Mouse (Mus musculus): ENCODE measurements at regions not wholly inside any gene's neighbourhood (a gene's known extent, or its start where the extent isn't known, plus 50 kb on each side); places are given as distances from the start of the nearest gene placed in this dataset.
A peak's percentile ranks its signal among the peaks of the same experiment; 100 is the strongest.

DNA sequence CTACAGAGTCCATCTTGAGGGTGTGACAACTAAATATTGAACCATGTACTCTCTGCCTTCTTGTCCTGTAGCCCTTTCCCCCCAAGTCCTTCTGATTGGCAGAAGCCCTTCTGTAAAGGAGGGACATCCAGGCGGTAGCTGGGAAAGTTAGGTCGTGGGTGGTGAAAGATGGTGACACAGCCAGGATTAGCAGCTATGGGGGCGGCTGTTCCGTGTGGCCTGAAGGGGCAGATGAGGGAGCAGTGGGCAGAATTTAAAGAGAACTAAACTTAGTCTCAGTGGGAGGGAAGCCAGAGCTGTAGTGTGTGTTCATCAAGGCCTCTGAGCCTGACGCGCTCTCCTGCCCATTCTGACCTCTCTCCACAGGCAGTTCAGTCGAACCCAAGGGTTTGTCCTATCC, 450.6 kb downstream of the Vrk1 start:
- Histone ChIP-seq H3K4me2 (ENCODE audit: low read depth, severe bottlenecking) (no peak overlapping the region), H3K9ac (ENCODE audit: low read length) (no peak overlapping the region), H3K4me1 (ENCODE audit: control insufficient read depth, insufficient read depth, low read length) (no peaks in the 10 kb centered on the region), H3K9me3 (ENCODE audit: control insufficient read depth, low read length) (no peaks in the 10 kb centered on the region), H3K27ac (replicated peaks; ENCODE audit: low read depth, low read length) (no peak overlapping the region), H3K27me3 (ENCODE audit: control insufficient read depth, insufficient read depth, low read length) (no peaks in the 10 kb centered on the region), H3K36me3 (ENCODE audit: control insufficient read depth, insufficient read depth, low read length) (no peaks in the 10 kb centered on the region), H3K4me3 (ENCODE audit: low read depth, low read length) (no peak overlapping the region)
- 77% methylated on average over 7 of the region's 7 CpGs for WGBS
- ATAC-seq (ENCODE audit: insufficient number of reproducible peaks, low FRiP score, low TSS enrichment, low read depth) = no peak
- DNase-seq (ENCODE audit: low spot score) = no peak

- Histone ChIP-seq H3K27ac (replicated peaks; ENCODE audit: low read depth, low read length) (no peak overlapping the region), H3K4me1 (ENCODE audit: control insufficient read depth, insufficient read depth, low read length) (no peaks in the 10 kb centered on the region), H3K27me3 (ENCODE audit: control insufficient read depth, insufficient read depth, low read length) (no peaks in the 10 kb centered on the region), H3K4me2 (ENCODE audit: low read depth, severe bottlenecking) (no peak overlapping the region), H3K36me3 (ENCODE audit: control insufficient read depth, insufficient read depth, low read length) (no peaks in the 10 kb centered on the region), H3K9ac (ENCODE audit: low read length) (no peak overlapping the region), H3K9me3 (ENCODE audit: control insufficient read depth, low read length) (no peaks in the 10 kb centered on the region), H3K4me3 (ENCODE audit: low read depth, low read length) (no peak overlapping the region)
- WGBS = 42% methylated on average over 3 of the region's 3 CpGs
- ATAC-seq (ENCODE audit: insufficient number of reproducible peaks, low FRiP score, low TSS enrichment, low read depth) (no peak), DNase-seq (ENCODE audit: low spot score) (no peak)
Observed at GRCm38 (mm10) chr12:106462281-106462680, 452.3 kb downstream of the Vrk1 start.

- H3K4me2 ChIP-seq (ENCODE audit: low read depth, severe bottlenecking) = no peak overlapping the region
- ATAC-seq (ENCODE audit: insufficient number of reproducible peaks, low FRiP score, low TSS enrichment, low read depth) = no peak
Observed at GRCm38 (mm10) chr12:106464701-106465100, 454.7 kb downstream of the Vrk1 start.

DNA sequence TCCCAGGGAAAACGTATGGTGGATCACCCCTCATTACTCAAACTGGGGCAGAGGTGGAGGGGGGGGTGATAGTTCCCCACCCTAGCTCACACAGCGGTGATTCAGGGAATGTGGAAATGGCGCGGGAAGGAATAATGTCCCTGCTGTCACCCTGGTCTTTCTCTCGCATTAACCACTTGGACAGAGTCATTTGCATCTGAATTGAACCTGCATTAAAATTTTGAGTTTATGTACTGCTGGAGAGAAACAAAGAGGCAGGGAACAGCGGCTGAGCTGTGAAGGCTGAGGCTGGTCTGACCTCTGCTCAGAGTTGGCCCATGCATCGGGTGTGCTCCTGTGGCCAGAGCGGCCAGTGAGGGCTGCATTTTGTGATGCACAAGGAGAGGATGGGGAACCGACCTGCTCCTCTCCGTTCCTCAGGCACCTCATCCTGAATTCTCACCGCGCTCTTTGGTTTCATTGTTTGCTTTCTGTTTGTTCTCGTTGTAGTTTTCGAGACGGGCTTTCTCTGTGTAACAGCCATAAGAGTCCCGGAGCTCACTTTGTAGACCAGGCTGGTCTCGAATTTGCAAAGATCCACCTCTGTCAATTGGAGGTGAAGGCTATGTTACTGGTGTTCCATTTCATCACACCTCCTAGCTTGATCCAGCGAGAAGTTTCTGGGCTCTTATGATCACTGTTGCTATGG, 458.3 kb downstream of the Vrk1 start:
- H3K9ac ChIP-seq (ENCODE audit: low read length) = no peak overlapping the region
- no peaks in the 10 kb centered on the region for H3K9me3 ChIP-seq (ENCODE audit: control insufficient read depth, low read length)
- H3K4me2 ChIP-seq (ENCODE audit: low read depth, severe bottlenecking) = no peak overlapping the region
- no peaks in the 10 kb centered on the region for H3K36me3 ChIP-seq (ENCODE audit: control insufficient read depth, insufficient read depth, low read length)
- no peak overlapping the region for H3K4me3 ChIP-seq (ENCODE audit: low read depth, low read length)
- H3K27me3 ChIP-seq (ENCODE audit: control insufficient read depth, insufficient read depth, low read length) = no peaks in the 10 kb centered on the region
- no peak for DNase-seq (ENCODE audit: low spot score)
- H3K27ac ChIP-seq (replicated peaks; ENCODE audit: low read depth, low read length) = no peak overlapping the region
- WGBS = 70% methylated on average over 18 of the region's 18 CpGs
- H3K4me1 ChIP-seq (ENCODE audit: control insufficient read depth, insufficient read depth, low read length) = no peaks in the 10 kb centered on the region
- no peak for ATAC-seq (ENCODE audit: insufficient number of reproducible peaks, low FRiP score, low TSS enrichment, low read depth)

More at GRCm38 (mm10) chr12:106464701-106465100, 454.7 kb downstream of the Vrk1 start:
- no peaks in the 10 kb centered on the region for H3K9me3 ChIP-seq (ENCODE audit: control insufficient read depth, low read length)
- no peak overlapping the region for H3K4me3 ChIP-seq (ENCODE audit: low read depth, low read length)
- 24% methylated on average over 11 of the region's 11 CpGs for WGBS
- H3K27ac ChIP-seq (replicated peaks; ENCODE audit: low read depth, low read length) = no peak overlapping the region
- no peaks in the 10 kb centered on the region for H3K36me3 ChIP-seq (ENCODE audit: control insufficient read depth, insufficient read depth, low read length)
- no peaks in the 10 kb centered on the region for H3K4me1 ChIP-seq (ENCODE audit: control insufficient read depth, insufficient read depth, low read length)
- H3K9ac ChIP-seq (ENCODE audit: low read length) = no peak overlapping the region
- no peak for DNase-seq (ENCODE audit: low spot score)
- no peaks in the 10 kb centered on the region for H3K27me3 ChIP-seq (ENCODE audit: control insufficient read depth, insufficient read depth, low read length)

DNA sequence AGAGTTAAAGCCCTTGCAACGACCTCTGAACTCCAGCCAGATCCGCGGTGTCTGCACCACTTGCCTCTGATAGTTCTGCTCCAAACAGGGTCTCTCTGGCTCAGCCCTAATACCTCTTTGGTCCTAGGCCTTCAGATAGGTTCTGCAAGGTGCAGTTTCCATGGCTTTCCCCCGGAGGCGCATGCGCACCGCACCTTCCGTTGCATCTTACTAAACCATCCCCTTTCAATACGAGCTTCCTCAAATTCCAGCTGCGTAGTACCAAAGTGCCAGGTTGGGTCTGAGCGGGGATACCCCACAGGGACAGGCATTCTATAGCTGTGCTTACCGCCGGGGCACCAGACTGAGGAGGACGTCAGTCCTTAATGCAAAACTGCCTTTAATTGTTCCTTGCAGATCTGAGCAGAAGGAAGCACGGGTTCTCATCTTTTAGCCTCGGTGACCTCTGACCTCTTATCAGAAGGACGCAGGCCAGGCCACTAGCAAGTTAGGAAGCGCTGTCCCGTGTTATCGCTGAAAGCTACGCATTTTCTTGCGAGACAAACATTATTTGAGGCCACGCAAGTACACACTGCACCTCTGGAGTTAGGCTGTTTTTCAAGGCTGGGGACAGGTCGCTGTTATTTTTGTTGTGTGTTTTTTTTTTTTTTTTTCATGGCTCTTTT, 464.6 kb downstream of the Vrk1 start:
- H3K27ac ChIP-seq (replicated peaks; ENCODE audit: low read depth, low read length) = no peak overlapping the region
- 0 out of 2 replicates have a peak, but pooled peaks cover 4% of the 10 kb centered on the region for H3K4me1 ChIP-seq (ENCODE audit: control insufficient read depth, insufficient read depth, low read length)
- no peaks in the 10 kb centered on the region for H3K36me3 ChIP-seq (ENCODE audit: control insufficient read depth, insufficient read depth, low read length)
- peaks cover 12% of the 10 kb centered on the region; the same call in 1 of the 2 replicates for H3K27me3 ChIP-seq (ENCODE audit: control insufficient read depth, insufficient read depth, low read length)
- no peak for ATAC-seq (ENCODE audit: insufficient number of reproducible peaks, low FRiP score, low TSS enrichment, low read depth)
- H3K9ac ChIP-seq (ENCODE audit: low read length) = no peak overlapping the region
- peak overlapping the region; percentile 12; the same call in 1 of the 2 replicates for H3K4me2 ChIP-seq (ENCODE audit: low read depth, severe bottlenecking)
- peak; percentile 49 for DNase-seq (ENCODE audit: low spot score)
- 13% methylated on average over 24 of the region's 24 CpGs for WGBS
- H3K4me3 ChIP-seq (ENCODE audit: low read depth, low read length) = no peak overlapping the region
- H3K9me3 ChIP-seq (ENCODE audit: control insufficient read depth, low read length) = no peaks in the 10 kb centered on the region

- Histone ChIP-seq H3K4me2 (ENCODE audit: low read depth, severe bottlenecking) (no peak overlapping the region), H3K9ac (ENCODE audit: low read length) (no peak overlapping the region), H3K4me1 (ENCODE audit: control insufficient read depth, insufficient read depth, low read length) (0 out of 2 replicates have a peak, but pooled peaks cover 4% of the 10 kb centered on the region), H3K27me3 (ENCODE audit: control insufficient read depth, insufficient read depth, low read length) (peaks cover 21% of the 10 kb centered on the region), H3K27ac (replicated peaks; ENCODE audit: low read depth, low read length) (no peak overlapping the region), H3K36me3 (ENCODE audit: control insufficient read depth, insufficient read depth, low read length) (no peaks in the 10 kb centered on the region), H3K9me3 (ENCODE audit: control insufficient read depth, low read length) (no peaks in the 10 kb centered on the region), H3K4me3 (ENCODE audit: low read depth, low read length) (no peak overlapping the region)
- WGBS = 71% methylated on average over 8 of the region's 8 CpGs
- no peak for ATAC-seq (ENCODE audit: insufficient number of reproducible peaks, low FRiP score, low TSS enrichment, low read depth)
- no peak for DNase-seq (ENCODE audit: low spot score)
Observed at GRCm38 (mm10) chr12:106475486-106476050, 465.5 kb downstream of the Vrk1 start.

DNA sequence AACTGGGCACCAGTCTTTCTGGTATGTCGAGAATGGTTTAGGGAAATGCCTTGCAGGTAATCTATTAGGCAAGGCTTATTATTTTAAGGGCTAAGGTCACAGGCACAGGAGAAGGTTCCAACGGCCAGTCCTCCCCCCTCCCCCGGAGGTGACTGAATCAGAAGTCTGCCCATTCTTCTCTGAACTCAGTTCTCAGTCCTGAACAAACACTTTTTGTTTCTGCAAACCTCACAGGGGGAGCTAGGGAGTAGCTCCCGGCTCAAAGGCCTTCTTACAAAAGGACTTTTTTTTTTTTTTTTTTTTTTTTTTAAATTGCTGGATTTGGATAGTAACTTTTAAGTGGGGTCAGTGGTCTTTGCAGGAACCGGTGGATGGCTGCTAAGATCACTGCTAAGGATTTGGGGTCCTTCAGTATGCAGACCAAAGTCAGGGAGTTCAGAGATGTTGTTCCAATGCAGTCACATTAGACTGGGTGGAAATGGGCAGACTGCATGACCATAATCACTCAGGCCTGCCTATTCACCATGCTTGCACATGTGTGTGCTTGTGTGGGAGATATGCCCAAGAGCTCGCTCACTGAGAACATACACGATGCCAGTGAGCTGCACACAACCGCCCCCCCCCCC, 467.1 kb downstream of the Vrk1 start:
- H3K36me3 ChIP-seq (ENCODE audit: control insufficient read depth, insufficient read depth, low read length) = no peaks in the 10 kb centered on the region
- DNase-seq (ENCODE audit: low spot score) (peak; percentile 30), ATAC-seq (ENCODE audit: insufficient number of reproducible peaks, low FRiP score, low TSS enrichment, low read depth) (no peak)
- peaks cover 37% of the 10 kb centered on the region for H3K27me3 ChIP-seq (ENCODE audit: control insufficient read depth, insufficient read depth, low read length)
- WGBS = 23% methylated on average over 8 of the region's 8 CpGs
- no peaks in the 10 kb centered on the region for H3K9me3 ChIP-seq (ENCODE audit: control insufficient read depth, low read length)
- H3K4me2 ChIP-seq (ENCODE audit: low read depth, severe bottlenecking) = no peak overlapping the region
- H3K9ac ChIP-seq (ENCODE audit: low read length) = no peak overlapping the region
- H3K4me1 ChIP-seq (ENCODE audit: control insufficient read depth, insufficient read depth, low read length) = 0 out of 2 replicates have a peak, but pooled peaks cover 4% of the 10 kb centered on the region
- no peak overlapping the region for H3K27ac ChIP-seq (replicated peaks; ENCODE audit: low read depth, low read length)
- no peak overlapping the region for H3K4me3 ChIP-seq (ENCODE audit: low read depth, low read length)

- WGBS = 21% methylated on average over 4 of the region's 4 CpGs
- 0 out of 2 replicates have a peak, but pooled peaks cover 4% of the 10 kb centered on the region for H3K4me1 ChIP-seq (ENCODE audit: control insufficient read depth, insufficient read depth, low read length)
- H3K27ac ChIP-seq (replicated peaks; ENCODE audit: low read depth, low read length) = no peak overlapping the region
- H3K9me3 ChIP-seq (ENCODE audit: control insufficient read depth, low read length) = no peaks in the 10 kb centered on the region
- H3K27me3 ChIP-seq (ENCODE audit: control insufficient read depth, insufficient read depth, low read length) = peaks cover 42% of the 10 kb centered on the region
- DNase-seq (ENCODE audit: low spot score) (no peak), ATAC-seq (ENCODE audit: insufficient number of reproducible peaks, low FRiP score, low TSS enrichment, low read depth) (no peak)
- no peaks in the 10 kb centered on the region for H3K36me3 ChIP-seq (ENCODE audit: control insufficient read depth, insufficient read depth, low read length)
- H3K4me3 ChIP-seq (ENCODE audit: low read depth, low read length) = no peak overlapping the region
- H3K9ac ChIP-seq (ENCODE audit: low read length) = no peak overlapping the region
- no peak overlapping the region for H3K4me2 ChIP-seq (ENCODE audit: low read depth, severe bottlenecking)
Observed at GRCm38 (mm10) chr12:106477731-106478130, 467.7 kb downstream of the Vrk1 start.

Data from limb, embryonic 11.5 days (tissue).